Mouse (Mus musculus) frontal cortex, postnatal 10 days (tissue): ENCODE results near the gene Tns3.

Experiments used
- DNase-seq, 2 experiments: peaks; one replicate each; pipeline ENCODE4 v3.0.0; 2022; ENCODE audit warnings: low spot score in 2 of 2, mixed read lengths in 1 of 2

Tns3 gene

GRCm38 (mm10) chr11:8680650-8681049, 16.3 kb upstream of the Tns3 start:
- no peak for DNase-seq

- DNase-seq = no peak
Measured at GRCm38 (mm10) chr11:8679221-8679620, 14.9 kb upstream of the Tns3 start.

GRCm38 (mm10) chr11:8678260-8678995, 14.1 kb upstream of the Tns3 start:
- no peak for DNase-seq

GRCm38 (mm10) chr11:8675701-8676474, 11.6 kb upstream of the Tns3 start:
- no peak for DNase-seq

DNA sequence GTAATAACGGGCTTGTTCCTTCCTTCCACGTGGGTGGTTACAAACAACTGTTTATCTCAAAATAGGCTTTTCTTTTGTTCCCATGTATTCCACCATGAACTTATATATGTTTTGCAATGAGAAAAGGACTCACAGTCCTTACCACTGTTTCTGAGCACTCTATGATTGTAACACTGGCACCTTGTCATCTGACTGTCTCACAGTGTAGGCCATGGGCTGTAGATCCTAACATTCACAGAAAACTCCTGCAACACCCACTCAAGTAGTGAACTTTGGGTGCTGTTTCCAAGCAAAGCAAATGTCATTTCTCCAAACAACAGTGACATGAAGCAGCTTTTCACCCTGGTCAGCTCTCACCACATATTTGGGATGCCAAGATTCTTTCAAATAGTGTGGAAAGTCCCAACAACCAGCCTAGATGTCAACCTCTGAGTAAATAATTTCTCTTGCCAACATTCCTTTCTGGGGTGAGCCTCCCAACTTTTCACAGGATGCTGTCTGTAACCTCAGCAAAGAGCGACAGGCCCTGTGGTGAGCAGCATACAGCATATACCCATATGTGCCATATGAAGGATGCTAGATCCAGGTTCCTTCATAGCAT, 10.3 kb upstream of the Tns3 start:
- DNase-seq = no peak

- no peak for DNase-seq
Measured at GRCm38 (mm10) chr11:8671698-8672097, 7.4 kb upstream of the Tns3 start.

- no peak for DNase-seq
Measured at GRCm38 (mm10) chr11:8669138-8669537, 4.8 kb upstream of the Tns3 start.

DNA sequence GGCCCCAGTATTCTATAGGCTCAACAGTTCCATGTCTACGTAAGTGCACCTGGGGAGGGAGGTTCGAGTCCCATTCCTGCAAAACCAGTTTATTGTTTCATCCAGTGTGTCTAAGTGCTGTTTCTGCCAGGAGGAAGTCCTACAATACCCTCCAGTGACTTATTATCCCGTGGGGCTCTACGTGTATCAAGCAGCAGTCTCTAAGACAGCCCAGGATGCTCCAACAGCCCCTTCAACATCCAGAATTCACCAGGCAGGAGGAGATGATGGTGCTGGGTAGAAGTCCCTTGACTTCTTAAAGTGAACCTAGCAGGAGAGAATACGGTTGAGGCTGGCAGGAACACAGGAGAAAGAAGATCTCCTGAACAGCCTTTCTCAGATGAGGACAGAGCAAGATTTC, 462 bp upstream of the Tns3 start:
- no peak for DNase-seq

GRCm38 (mm10) chr11:8663444-8664392, 617 bp downstream of the Tns3 start:
- peak in 1 of 2 experiments; percentile 32 for DNase-seq

GRCm38 (mm10) chr11:8662706-8663429, 1.5 kb downstream of the Tns3 start:
- no peak for DNase-seq

DNA sequence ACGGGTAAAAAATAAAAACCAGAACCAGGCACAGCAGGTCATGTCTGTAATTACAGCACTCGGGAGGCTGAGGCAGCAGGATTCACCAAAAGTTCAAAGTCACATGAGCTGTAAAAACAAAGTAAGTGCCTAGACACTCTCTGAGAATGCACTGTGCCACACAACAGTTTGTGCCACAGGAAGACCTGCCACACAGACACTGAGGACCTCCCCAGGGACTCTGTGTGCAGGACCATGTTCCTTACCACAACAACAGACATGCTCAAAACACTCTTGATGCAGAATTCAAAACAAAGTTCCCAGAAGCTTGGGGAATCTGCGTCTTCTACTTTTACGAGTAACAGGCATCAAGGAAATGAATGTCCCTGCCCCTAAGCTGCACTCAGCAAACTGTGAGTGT, 3.4 kb downstream of the Tns3 start:
- no peak for DNase-seq

GRCm38 (mm10) chr11:8659851-8660250, 4.5 kb downstream of the Tns3 start:
- no peak for DNase-seq

GRCm38 (mm10) chr11:8659061-8659460, 5.3 kb downstream of the Tns3 start:
- no peak for DNase-seq

GRCm38 (mm10) chr11:8657493-8657892, 6.8 kb downstream of the Tns3 start:
- DNase-seq = no peak

DNA sequence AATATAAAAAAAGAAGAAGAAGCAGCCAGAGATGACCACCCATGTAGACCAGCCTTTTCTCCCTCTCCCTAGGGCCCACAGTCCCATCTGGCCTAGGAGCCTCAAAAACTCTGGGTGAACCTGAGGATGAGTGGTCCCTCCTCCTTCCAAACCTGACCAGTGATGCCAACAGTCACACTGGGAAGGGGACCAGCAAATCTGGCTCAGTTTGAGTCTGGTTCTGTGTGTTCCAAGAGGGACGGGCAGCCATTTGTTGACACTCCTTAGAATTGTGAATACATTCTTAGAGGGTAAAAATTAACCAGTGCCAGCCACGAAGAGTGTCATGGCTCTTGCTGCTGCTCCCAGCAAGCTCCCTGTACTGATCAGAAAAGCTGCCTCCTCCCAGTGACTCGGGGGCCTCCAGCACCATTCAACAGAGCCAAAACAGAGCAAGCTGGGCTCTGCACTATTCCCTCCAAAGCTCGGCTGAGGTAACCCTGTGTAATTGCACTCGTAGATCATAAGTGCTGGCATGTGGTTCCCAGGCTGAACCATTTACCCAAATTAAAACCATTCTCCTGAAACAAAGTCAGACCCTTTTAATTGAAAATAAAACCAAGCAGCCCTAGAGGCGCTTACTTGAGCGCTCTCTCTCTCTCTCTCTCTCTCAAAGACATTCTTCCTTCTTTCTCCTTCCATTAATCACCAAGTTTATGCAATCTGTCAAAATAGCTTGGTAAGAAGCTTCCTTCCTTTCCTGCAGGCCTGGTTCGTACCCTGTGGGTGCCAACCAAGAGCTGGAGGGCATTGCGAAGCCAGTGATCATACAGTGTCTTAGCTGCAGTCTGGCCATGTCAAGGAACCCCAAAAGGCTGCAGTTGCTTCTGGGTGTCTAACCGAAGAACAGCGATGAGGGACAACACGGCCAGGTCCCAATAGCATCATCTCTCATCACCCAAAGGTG, 7.6 kb downstream of the Tns3 start:
- no peak for DNase-seq

DNA sequence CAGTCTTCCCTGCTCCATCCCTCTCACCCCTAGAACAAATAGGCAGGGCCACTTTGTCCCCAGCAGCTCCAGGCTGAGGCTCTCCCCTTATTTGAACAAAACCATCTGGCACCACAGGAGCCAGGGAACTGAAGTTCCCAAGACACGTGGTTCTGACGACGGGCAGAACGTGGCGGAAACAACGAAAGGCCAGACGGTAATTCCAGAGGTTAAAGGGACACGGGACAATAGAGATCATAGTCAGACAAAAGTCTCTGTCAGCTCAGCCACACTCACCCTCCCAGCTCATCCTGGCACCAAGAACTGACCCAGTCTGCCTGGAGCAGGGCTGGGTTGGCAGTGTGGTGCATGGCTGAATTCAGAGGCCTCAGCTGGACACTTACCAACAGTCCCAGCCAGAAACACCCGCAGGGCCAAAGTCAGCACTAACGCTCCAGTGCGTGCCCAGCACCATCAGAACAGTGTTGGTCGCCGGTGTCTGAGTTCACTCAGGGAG, 10.5 kb downstream of the Tns3 start:
- no peak for DNase-seq

- no peak for DNase-seq
Measured at GRCm38 (mm10) chr11:8652792-8653645, 11.3 kb downstream of the Tns3 start.

DNA sequence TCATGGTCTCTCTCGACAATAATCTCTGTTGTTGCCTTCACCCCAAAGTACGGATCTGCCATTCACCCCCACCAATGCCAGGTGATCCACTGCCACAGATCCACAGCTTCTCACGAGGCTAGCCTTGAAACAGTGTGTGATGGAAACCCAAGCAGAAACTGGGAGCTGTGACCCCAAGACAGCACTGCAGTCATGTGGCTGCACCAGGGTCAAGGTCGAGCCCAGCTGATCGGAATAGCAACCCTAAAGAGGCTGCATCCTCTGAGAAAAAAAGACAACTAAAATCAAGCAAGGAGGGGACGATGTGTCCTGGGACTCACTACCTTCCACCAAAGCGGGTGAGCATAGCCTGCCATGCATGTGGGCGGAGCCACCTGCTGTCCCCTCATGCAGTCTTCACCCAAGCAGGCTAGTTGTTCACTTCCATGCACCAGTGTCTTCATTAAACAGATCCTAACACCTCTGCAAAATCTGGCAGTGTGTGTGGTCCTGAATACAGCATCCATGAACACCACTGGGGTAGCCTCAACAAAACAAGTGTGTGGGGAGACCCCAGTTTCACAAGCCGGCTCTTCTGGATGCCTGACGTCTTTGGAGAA, 12.1 kb downstream of the Tns3 start:
- no peak for DNase-seq
